Mouse (Mus musculus) lung, postnatal 36 days (tissue): ENCODE measurements around the gene Psme4.
"Not testable (repeated sequence)": the region's sequence is repeated elsewhere in the genome, so short reads cannot be mapped to it uniquely, and the experiment has no call there.

Experiments used
- DNase-seq: peaks from one replicate; pipeline ENCODE4 v3.0.0; 2022; ENCODE audit warnings: mixed read lengths

The Psme4 gene

DNA sequence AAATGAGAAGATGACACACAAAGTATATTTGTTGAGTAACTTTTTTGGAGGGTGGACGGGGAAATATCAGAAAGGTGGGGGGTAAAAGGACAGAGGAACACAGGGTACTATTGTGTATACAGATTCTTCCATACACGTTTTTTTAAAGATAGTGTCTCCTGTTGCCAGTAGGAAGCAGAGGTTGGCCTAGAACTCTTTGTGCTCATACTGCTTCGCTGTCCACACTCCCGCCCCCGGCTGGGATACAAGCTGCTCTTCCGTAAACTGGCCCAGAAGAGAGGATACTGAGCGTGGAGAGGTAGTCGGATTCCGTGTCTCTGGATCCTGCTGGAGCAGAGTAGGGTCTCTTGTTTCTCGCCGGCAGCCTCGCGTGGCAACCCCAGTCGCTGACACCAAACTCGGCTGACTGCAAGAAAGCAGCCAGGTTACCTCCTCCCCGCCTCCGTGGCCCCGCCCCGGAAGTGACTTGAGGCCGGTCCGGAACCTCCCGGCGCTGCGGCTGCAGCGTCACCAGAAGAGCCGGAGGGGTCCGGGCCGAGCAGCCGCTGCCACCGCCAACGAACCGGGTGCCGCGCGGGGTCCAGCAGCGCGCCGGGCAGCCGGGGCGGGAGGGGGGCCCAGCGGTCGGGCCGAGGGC is at the start of gene Psme4:
TSS of gene Psme4 (plus strand) at position 460 of the 637 bp plus-strand sequence.
- peak; percentile 98 for DNase-seq

DNA sequence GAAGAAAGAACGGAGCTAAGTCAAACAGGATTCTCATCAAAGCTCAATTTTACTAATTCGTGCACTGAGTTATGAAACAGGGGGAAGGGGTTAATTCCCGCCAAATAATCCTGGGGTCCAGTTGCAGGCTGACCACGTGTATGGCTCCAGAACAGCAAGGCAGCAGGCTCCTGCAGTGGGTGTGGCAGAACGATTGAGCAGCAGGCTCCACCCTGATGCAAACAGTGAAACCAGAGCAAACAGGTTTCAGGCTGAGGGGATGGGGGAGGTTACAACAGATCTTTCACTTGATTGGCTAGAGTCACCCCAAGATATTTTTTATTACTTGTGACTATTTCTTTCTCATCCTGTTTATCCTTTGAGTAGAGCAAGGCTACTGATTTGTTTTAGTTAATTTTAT is 48.1 kb upstream of the Psme4 start:
- DNase-seq, result peak; percentile 1

DNA sequence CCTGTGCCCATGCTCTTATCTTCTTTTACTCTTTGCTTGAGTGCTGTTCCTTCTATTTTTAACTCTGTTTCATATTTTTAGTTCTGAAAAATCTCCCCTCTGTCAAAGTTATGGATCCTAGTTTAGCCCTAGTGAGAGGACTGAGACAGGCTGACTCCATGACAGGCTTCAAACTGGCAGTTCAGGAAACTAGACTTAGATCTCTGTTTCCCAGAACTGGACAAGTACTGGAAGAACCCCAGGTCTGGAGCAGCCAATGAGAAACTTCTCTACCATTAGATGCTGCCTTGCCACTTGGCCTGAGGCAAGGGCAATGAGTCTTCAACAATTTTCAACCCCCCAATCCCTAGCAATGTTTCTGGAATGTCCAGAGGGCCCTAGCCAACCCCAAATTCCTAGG is 40.8 kb upstream of the Psme4 start:
- DNase-seq, result no peak

DNA sequence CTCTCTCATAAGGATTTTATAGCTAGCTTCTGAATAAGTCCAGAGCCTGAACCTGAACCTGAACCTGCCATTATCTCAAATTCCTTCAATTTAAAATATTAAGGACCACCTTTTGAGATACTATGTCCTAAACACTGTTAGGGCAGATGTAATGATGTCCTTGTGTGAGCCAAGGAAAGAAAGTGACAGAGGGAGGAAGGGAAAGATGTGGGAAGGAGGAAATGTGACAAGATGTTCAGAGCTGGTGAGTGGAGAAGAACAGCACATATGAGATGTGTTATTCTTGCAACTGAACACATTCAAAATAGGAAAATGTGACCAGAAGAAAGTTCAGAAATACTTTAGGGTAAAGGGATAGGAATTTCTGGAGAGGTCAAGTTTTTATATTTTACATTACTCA is 38.1 kb upstream of the Psme4 start:
- no peak for DNase-seq

DNA sequence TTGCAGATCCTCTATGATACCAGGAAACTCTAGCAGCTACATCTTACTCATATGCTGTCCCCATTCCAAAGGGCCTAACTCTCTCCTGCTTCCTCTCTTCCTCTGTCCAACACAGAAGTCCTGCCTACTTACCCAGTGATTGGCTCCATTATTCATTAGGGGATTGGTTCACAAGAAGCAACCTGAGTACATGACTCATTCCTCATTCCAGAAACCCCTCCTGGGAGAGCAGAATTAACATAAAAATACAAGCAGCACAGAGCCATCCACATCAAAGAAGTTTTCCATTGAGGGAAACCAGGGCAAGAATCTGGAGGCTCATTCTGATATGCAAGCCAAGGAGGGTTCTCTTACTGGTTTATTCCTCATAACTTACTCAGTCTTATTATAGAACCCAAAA is 27.5 kb upstream of the Psme4 start:
- DNase-seq, result no peak

DNA sequence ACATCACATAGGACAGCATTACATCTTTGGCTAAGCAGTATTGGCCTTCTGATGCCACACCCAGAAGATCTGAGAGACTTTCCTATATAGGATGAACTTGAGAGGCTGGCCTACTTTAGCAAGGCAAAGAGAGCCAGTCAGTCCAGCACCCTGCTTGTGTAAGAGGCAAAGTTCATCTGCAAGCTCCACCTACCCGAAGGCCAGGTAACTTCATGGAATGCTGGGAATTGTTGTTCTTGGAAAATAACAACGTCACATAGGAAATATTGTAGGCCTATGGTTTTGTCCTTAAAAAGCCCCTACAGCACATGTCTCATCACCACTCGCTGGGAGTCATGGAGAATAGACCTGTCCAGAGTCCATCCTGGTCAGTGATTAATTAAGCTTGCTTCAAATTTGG is 22.6 kb upstream of the Psme4 start:
- no peak for DNase-seq

DNA sequence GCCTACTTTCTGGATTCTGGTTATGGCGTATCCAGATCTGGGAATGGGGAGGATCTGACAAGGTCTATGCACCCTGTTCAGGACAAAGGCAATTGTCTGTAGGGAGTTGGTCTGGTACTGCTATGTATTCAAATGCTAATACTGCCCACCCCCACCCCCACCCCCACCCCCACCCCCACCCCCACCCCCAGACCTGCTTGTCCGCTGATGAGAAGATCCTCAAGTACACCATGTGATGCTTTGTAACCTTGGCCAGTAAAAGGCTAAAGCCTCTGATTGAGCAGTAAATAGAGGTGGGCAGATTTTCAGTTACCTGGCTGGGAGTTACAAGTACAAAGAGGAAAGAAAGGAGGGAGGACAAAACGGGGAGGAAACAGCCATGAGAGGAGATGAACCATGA is 21.9 kb upstream of the Psme4 start:
- DNase-seq, result no peak

DNA sequence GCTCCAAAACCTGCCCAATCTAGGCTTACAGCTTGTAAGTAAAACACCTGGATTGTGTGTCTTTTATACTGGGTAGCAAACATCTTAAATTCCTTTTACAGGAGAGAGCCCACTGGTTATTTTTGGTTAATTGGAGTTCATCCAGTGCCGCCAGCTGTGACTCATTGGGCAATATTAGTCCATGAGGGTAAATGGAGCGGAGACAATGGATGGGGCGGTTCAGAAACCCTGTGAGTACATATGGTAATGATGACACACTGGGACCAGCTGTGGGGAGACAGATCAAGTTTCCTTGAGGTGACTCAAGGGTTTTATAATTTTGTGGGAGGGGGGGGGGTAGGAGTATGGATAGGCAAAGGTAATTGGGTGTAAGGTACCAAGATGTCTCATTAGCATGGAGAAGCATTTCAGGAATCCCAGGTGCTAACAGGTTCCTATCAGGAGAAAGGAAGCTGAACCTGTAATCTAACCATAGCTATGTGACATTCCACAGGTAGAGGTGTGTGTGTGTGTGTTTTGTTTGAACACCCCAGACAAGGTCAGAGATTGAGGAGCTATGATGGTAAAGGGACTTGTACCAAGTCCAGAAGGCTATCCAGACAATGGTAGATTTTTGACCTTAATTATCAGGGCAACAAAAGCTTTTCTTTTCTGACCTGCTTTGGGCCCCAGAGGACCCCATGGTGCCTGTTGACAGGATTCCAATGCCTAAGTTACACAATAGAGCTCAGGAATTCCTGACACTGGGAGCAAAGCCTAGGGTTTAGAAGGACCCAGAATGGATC is 21.3 kb upstream of the Psme4 start:
- DNase-seq, result peak; percentile 6

DNA sequence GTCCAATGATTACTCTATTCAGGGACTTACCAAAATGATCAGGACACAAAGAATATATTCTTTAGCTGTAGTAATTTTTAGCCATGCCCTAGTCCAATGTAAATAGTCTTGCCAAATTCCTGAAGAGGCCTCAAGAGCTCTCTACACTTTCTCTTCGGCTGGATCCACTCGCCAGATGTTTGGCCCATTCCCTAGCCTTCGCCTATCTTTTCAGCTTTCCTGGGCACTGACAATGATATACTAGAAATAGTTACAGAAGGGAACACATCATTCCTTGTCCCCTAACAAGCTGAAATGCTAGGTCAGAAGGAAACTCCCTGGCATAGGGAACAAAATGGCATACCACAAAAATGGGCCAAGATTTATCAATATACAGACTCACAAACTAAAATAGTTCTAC is 18.6 kb upstream of the Psme4 start:
- no peak for DNase-seq

DNA sequence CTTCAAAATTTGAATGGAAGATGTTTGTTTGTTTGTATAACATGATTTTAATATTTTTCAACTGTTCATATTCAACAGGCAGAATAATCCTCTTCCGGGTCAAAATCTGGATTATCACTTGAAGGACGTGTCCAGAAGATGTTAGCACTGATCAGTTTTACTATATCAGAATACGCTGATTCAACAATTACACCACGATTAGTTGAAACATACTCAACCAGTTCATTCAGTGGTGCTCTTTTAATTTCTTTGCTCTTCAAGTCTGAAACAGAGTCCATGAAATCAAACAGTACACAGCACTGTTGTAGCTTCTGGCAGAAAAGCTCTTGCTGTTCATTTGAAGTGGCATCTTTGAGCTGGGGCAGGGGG is 17.1 kb upstream of the Psme4 start:
- not testable (repeated sequence) for DNase-seq

DNA sequence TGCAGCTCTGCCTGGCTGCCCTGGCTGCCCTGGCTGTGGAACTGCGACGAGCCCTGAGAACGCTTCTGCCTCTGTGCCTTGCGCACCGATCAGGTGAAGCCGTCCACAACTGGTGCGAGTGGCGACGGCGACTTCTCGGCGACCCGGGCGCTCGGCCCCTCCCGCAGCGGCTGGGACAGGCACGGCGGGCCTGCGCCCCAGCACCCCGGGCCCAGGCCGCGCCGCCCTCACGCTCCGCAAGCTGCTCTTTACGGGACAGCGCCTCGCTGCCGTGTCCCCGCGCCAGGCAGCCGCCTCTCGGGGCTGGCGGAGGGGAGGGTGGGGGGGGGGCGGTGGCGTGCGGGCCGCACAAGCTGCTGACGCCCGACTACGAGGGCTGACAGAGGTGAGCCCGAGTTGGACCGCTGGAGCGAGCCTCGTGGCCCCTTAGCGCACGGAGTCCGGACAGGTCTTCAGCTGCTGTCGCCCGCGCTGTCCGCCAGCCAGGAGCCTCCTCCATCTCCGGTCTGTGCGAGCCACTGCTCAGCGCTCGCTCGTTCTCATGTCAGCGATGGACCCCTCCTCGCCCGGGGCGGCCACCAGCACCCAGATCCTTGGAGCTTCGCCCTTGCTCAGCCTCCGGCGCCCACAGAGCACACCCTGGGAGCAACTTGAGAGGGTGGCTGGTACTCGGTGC is 16.5 kb upstream of the Psme4 start:
- DNase-seq, result no peak

DNA sequence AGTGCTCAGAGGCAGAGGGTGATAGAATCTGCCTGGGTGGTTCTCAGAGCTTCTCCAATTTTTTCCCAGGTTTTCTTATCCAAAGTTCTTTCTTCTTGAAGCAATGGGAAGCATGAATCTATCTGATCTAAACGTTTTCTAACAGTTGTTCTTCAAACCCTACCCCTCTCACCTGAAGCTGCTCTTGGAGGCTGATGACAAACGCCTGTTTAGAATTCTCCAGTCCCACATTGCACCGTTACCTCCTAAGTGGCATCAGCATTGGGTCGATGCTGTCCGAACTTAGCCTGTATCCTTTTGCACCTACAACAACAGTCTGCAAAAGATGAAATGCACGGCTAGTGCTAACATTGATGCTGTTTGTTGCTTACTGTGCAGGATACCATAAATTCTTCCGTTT is 10.1 kb upstream of the Psme4 start:
- no peak for DNase-seq

DNA sequence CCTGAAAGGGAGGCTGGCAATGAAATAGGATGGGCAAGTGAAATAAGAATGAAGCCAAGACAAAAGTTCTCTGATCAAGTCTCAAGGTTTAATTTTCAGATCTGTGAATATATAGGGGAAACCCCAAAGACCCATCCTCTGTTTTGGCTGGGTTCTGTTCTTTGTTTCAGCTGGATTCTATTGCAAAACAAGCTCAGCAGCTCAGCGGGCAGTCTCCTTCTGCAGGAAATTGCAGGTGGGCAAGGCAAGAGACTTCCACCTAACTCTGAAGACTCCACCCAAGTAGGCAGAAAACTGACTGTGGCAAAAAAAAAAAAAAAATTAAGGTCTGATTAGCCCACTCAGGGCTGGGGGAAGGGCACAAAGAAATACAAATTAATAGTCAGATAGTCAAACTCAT is 9.6 kb upstream of the Psme4 start:
- no peak for DNase-seq

DNA sequence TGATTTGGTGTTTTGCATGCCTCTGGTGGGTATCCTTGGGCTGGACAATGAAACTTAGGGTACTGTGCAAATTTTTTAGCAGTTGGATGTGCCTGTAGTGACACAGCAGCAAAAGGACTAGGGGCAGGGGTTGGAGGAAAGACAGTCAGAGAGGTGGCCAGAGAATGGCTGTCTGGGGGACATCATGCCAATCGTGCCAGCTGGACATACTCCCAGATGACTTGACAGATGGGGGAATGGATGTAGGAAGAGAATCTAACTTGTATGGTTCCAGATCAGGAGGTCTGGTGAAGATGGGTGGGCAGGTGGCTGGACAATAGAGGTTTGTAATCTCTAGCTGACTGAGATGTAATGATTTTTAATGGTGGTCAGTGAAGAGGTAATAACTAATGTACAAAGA is 6.5 kb upstream of the Psme4 start:
- DNase-seq, result no peak

DNA sequence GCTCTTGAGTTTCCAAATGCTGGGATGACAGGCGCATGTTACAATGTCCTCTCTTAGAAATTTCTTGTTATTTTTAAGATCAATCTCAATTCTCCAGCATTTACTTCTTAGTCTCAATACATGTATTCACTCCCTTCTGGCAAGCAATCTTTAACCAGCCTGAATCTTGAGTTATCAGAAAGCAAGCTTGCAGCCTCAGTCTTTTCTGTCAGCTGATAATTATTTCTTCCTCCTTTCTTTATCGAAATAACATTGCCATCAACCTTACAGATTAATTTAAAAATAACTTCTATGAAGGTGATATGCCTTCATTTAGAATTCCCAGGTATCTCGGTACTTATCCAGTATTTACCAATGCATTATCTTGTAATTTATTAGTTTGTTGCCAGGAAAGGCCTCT is 709 bp upstream of the Psme4 start:
- no peak for DNase-seq

DNA sequence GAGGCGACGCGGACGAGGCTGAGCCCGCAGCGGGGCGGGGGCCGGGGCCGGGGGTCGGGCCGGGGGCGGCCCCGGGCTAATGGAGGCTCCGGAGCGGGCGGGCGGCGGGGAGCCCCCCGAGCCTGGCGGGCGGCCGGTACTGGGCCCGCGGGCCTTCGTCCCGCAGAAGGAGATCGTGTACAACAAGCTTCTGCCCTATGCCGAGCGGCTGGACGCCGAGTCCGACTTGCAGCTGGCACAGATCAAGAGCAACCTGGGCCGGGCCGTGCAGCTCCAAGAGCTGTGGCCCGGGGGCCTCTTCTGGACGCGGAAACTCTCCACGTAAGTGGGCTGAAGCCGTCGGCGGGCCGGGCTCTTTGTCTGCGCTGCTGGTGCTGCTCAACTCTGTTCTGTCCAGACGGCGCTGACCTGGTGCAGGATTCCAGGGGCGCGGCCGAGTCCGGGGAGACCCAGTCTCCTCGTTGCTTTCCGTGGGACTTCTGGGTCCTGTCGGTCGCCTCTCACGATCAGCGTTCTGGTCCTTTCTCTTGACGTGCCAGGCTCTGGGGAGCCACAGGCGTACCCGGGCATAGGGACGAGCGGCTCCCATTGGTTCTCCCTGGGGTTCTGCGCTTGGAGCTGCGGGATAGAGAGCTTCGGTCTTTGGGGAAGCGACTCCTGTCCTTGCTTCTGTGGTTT is 517 bp downstream of the Psme4 start:
- DNase-seq, result peak; percentile 50

DNA sequence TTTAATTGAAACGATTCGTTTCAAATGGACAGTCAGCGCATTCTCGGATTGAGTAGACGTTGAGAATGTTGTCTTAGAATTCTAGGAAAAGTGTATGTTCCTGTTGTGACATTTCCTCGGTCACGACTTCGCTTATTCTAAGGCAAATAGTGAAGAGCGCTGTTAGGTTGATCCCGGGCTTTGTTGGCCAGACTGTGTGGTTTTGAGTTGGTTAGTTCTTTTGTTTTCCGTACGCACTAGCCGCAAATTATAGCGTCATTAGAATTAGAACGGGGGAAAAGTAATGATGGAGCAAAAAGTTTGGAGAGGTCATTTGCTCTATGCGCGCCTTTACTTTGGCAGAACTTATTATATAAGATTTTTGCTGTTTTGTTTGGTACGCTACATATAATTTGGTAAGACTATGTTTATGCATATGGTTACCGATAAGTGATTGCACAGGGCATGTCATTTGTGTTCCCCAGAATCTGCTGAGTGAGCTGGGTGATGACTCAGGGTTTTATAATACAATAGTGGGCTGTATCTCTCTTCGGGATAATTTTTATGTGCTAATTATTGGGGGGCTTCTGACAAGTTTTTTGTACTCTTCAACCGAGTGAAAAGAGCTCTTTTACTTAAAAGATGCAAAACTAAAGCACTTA is 1.4 kb downstream of the Psme4 start:
- DNase-seq, result peak; percentile 11

DNA sequence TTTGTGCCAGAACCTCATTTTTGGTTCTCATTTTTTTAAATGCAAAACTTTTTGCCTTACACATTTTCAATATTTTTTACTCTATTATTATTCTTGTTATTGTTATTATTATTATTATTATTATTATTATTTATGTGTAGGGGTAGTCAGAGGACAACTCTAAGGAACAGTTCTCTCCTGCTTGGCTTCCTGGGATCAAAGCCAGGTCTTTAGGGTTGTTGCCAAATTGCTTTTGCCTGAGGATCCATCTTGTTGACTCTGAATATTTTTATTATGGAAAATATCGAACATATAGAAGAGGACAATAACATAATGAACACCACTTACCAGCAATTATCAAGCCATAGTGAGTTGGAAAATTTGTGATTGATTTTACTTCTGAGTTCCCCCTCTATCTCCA is 3.1 kb downstream of the Psme4 start:
- no peak for DNase-seq

DNA sequence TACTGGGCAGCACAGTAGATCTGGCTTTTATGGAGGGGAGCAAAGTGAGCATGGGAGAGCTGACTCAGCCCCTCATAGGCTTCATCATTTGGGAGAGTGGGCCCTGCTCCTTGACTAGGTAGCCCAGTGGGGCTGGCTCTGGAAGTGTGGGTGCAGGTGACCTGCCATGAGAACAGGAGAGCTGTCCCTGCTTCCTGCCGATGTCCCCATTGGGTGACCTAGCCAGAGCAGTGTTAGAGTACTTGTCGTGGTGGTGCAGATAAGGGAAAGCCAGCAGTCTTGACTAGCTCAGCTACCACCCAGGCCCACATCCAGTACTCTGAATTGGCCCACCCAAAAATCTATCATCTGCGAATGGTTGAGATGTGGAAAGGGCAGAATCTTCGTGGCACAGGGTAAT is 6.0 kb downstream of the Psme4 start:
- DNase-seq, result no peak

DNA sequence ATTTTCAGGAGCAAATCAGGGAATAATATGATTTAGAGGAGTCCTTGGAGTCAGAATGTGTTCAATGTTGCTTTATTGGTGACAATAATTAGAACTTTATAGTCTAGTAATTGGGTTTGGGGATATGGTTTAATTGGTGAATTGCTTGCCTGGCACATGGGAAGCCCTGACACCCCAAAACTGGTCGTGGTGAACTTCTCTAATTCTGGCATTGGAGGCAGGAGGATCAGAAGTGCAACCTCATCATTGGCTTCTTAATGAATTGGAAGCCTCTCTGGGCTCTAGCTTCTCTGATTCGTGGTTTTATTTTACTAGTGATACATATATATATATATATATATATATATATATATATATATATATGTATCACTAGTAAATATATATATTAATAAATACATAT is 9.4 kb downstream of the Psme4 start:
- no peak for DNase-seq

DNA sequence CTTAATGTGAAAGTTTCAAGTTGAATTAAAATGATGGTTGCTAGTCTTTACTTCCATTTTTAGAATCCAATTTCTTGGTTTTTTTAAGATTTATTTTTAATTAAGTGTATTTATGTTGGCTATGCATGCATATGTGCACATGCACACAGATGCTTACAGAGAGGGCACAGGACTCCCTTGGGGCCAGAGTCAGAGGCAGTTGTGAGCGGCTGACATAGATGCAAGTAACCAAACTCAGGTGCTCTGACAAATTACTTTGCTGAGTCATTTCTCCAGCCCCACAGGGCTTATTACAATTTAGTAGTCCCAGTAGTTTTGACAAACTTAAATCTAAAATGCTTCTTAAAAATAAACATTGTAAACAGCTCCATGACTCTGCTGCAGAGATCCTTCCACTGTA is 10.1 kb downstream of the Psme4 start:
- no peak for DNase-seq

DNA sequence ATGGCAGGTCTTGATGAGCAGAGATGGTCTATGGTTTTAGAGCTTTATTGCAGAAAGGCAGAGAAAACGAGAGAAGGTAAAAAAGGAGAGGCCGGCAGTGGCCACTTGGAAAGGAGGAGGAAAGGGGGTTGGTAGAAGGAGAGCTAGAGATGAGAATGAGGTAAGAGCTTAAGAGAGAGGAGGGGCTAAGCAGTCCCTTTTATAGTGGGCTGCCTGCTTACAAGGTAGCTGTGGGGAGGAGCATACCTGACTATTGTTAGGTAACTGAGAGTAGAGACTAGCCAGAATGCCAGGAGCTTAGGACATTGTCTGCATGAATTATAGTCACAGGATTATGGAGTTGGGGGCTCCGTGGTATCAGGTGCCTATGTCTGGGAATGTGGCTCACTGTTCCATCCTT is 14.0 kb downstream of the Psme4 start:
- no peak for DNase-seq
